Mouse (Mus musculus): ENCODE measurements around the gene Asxl2.
"Not testable (repeated sequence)": the region's sequence is repeated elsewhere in the genome, so short reads cannot be mapped to it uniquely, and the experiment has no call there.

Gene Asxl2

GRCm38 (mm10) chr12:3427891-3428775 is 1.5 kb downstream of the Asxl2 start:
- no peak for DNase-seq (ENCODE audit: low spot score)

GRCm38 (mm10) chr12:3429681-3430442 is 3.2 kb downstream of the Asxl2 start:
- no peak for DNase-seq (ENCODE audit: low spot score)

GRCm38 (mm10) chr12:3430443-3430753 is 3.7 kb downstream of the Asxl2 start:
- DNase-seq (ENCODE audit: low spot score), result no peak

GRCm38 (mm10) chr12:3430985-3431384 is 4.3 kb downstream of the Asxl2 start:
- no peak for DNase-seq (ENCODE audit: low spot score)

- DNase-seq (ENCODE audit: low spot score), result no peak
Observed at GRCm38 (mm10) chr12:3433736-3434135, 7.1 kb downstream of the Asxl2 start.

GRCm38 (mm10) chr12:3436446-3436845 is 9.8 kb downstream of the Asxl2 start:
- DNase-seq (ENCODE audit: low spot score), result no peak

DNA sequence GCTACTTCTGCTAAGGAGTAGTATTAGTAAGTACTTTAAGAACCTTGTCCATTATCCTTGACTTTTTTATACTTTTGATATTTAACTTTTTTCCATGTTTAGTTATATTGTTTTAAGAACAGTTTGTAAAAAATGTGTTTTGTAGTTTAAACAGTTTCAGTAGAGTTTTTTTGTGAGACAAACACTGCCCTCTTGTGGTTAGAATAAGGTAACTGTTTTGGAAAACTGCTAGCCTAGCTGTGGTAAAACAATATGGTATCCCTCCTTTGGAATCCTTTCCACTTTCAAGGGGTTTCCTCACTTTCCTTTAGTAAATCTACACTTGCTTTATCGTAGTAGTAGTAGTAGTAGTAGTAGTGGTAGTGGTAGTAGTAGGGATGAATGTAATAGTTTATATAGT is 11.2 kb downstream of the Asxl2 start:
- no peak for DNase-seq (ENCODE audit: low spot score)

- DNase-seq (ENCODE audit: low spot score), result no peak
Observed at GRCm38 (mm10) chr12:3440916-3441315, 14.3 kb downstream of the Asxl2 start.

GRCm38 (mm10) chr12:3441361-3441760 is 14.7 kb downstream of the Asxl2 start:
- DNase-seq (ENCODE audit: low spot score), result no peak

GRCm38 (mm10) chr12:3453554-3453953 is 26.9 kb downstream of the Asxl2 start:
- no peak for DNase-seq (ENCODE audit: low spot score)

DNA sequence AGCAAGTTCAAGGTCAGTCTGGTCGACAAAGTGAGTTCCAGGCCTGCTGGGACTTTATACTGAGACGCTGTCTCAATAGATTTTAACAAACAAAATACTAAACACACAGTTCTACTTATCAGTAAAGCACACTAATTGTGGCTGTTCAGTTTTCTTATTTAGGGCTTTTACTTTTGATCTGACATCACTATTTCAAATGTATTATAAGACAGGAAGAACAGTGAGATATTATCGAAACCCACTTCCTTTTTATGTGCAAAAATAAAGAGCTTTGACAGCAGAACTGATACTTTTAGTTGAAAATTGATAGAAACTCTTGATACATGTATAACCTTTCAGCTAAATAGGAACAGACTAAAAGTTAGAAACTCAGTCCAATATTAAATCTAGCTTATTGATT is 36.4 kb downstream of the Asxl2 start:
- DNase-seq (ENCODE audit: low spot score), result no peak

- DNase-seq (ENCODE audit: low spot score), result no peak
Observed at GRCm38 (mm10) chr12:3499662-3500061, 73.0 kb downstream of the Asxl2 start.

DNA sequence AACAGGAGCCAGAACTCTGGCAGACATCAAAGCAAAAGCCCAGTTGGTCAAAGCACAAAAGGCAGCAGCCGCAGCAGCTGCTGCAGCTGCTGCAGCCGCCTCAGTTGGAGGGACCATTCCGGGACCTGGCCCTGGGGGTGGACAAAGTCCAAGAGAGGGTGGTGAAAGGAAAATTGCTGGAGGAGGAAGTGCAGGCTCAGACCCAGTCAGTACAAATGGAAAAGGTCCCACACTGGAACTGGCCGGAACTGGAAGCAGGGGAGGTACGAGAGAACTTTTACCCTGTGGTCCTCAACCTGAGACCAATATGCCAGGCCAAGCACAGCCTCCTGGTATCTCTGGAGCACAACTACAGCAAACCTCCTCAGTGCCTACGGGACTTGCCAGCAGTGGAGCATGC is 73.4 kb downstream of the Asxl2 start:
- no peak for DNase-seq (ENCODE audit: low spot score)

DNA sequence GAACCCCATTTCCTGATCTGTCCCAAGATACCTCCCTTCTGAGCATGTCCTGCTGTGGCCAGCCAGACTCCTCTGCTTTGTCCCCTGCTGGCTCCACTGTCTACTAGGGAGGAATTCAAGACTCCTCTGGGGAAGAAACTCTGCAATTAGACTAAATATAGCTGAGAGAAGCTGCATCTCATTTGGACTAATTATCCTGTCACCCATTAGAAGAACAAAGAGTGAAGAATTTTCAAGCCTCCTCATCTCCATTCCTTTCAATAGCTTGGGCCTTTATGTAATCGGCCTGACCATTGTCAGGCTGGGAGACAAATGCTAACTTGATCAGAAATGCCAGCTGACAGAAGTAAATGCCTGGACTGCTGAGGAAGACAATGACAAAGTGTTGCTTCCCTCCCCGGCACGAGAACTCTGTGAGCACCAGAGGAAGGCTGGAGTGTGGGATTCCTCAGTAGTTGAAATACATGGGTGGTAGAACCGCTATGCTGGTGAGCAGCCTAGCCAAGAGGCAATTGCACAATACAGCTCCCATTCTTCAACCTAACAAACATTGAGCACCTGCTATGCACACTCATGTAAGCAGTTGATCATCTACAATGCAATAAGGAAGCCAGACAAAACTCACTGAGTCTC is 92.1 kb downstream of the Asxl2 start:
- DNase-seq (ENCODE audit: low spot score), result no peak

DNA sequence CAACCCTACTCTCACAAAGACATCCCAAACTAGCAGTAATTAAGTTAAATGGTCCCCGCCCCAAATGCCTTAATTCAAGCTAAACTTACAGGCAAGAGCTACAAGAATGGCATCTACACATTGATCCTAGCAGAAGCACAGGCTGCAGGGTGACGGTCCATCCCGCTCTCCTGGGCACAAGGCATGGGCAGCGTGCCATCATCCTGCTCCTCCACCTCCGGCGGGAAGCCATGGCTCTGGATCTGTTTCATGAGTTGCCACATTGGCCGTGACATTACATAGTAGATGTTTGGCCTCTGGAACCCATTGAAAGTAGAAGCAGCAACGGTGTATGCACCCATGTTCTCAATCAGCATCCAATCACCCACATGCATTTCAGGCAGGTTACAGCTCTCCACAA is 95.1 kb downstream of the Asxl2 start:
- DNase-seq (ENCODE audit: low spot score), result not testable (repeated sequence)

DNA sequence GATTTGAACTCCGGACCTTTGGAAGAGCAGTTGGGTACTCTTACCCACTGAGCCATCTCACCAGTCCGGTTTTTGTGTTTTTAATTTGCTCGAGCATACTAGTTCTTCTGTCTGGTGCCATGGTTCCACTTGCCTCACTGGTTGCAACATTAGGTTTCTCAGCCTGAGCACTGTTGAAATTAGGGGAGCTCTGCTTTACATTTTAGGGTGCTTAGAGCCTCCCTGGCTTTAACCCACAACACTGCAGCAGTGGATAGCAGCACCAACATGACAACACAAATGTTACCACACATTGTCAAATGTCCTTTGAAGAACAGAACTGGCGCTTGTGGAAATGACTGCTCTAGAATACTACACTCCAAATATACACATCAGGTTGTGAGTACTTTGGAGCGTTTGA is 98.9 kb downstream of the Asxl2 start:
- DNase-seq (ENCODE audit: low spot score), result no peak

- DNase-seq (ENCODE audit: low spot score), result not testable (repeated sequence)
Observed at GRCm38 (mm10) chr12:3535446-3535845, 108.8 kb downstream of the Asxl2 start.

GRCm38 (mm10) chr12:3537616-3538015 is 111.0 kb downstream of the Asxl2 start:
- no peak for DNase-seq (ENCODE audit: low spot score)

- no peak for DNase-seq (ENCODE audit: low spot score)
Observed at GRCm38 (mm10) chr12:3538036-3538435, 111.4 kb downstream of the Asxl2 start.

- no peak for DNase-seq (ENCODE audit: low spot score)
Observed at GRCm38 (mm10) chr12:3539605-3540004, 112.9 kb downstream of the Asxl2 start.

- no peak for DNase-seq (ENCODE audit: low spot score)
Observed at GRCm38 (mm10) chr12:3540871-3541270, 114.2 kb downstream of the Asxl2 start.

GRCm38 (mm10) chr12:3545451-3545850 is 118.8 kb downstream of the Asxl2 start:
- DNase-seq (ENCODE audit: low spot score), result no peak

- no peak for DNase-seq (ENCODE audit: low spot score)
Observed at GRCm38 (mm10) chr12:3546121-3546658, 119.5 kb downstream of the Asxl2 start.
